24 mouse cellular contexts compared by ENCODE assay signal in the genomic region with DNA sequence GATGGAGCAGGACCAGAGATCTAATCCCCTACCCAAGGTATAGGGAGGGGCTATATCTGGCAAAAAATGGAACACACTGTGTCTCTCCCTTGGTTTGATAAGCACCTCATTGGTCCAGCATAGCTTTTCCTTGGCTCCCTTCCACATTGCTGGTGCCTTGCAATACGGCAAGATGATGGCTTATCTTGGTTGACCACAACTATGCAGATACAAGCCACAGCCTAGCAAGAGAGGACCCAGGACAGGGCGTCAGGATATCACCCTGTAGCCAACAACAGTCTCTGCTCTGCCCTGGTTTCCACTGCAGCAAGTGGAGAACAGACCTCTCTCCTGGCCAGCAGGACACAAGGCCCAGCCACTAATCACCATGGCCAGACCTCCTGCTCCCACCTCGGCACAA. TPM values are rescaled to one million over a fixed set of nuclear protein-coding genes. Genes with fewer than 3 reads are reported as not detected.
"Had no signal": no experiment of that assay in that cellular context is flagged by ENCODE, and none has a peak within 500 bp of the region (broad histone marks: within the 10 kb centered on the region; RNA-seq: fewer than 3 reads in every experiment).

No protein-coding gene starts in this region.

- H3K27me3 ChIP-seq: heart, embryonic 13.5 days; heart, embryonic 15.5 days; hindbrain, embryonic 13.5 days; hindbrain, embryonic 15.5 days; kidney, embryonic 15.5 days; limb, embryonic 13.5 days; limb, embryonic 15.5 days; liver, embryonic 12.5 days had no signal

- ATAC-seq: hindbrain, postnatal 0 days; intestine, embryonic 16.5 days; liver, embryonic 12.5 days had no signal

- DNase-seq: gastrocnemius, postnatal 14 days; gastrocnemius, postnatal 36 days; heart, adult 2 months; heart, postnatal 14 days; heart, postnatal 36 days; kidney, adult 11 months; kidney, adult 2 months; kidney, adult 9 months; kidney, postnatal 14 days; kidney, postnatal 36 days; layer of hippocampus, adult 9-11 months; layer of hippocampus, postnatal 36 days; left cerebral cortex, postnatal 4 days had no signal

RNA-seq across cellular contexts. Expression of a gene that starts 36.8 kb away (rescaled TPM):
- total RNA-seq: hematopoietic stem cell, adult 5-6 weeks had no signal
